Mouse (Mus musculus) stomach, embryonic 16.5 days (tissue): ENCODE results near the gene Rps6kb1. TPM values are rescaled to one million over a fixed set of nuclear protein-coding genes. Genes with fewer than 3 reads are reported as not detected.
A peak's percentile ranks its signal among the peaks of the same experiment; 100 is the strongest.
"Not testable (repeated sequence)": the region's sequence is repeated elsewhere in the genome, so short reads cannot be mapped to it uniquely, and the experiment has no call there.

Source experiments
- ATAC-seq: fragments of 200-750 bp; cut with Nextera tagmentation; 2 replicates; pipeline ENCODE4 v1.8.0; 2017; ENCODE audit warnings: moderate number of reproducible peaks, moderate TSS enrichment; ENCODE audit not compliant: insufficient read depth, low FRiP score
- H3K27ac ChIP-seq: fragments of 300-500 bp; sonication (generic); 2 replicates; pipeline ENCODE4 v1.5.1; 2014; ENCODE audit warnings: low read length
- H3K27me3 ChIP-seq: fragments of 300-500 bp; sonication (generic); 2 replicates; pipeline ENCODE4 v1.6.1; 2014; ENCODE audit warnings: low read length, control low read depth, mixed read lengths; ENCODE audit not compliant: control insufficient read depth, insufficient read depth
- H3K36me3 ChIP-seq: fragments of 300-500 bp; sonication (generic); 2 replicates; pipeline ENCODE4 v1.6.1; 2014; ENCODE audit warnings: low read length; ENCODE audit not compliant: control insufficient read depth, insufficient read depth
- H3K4me1 ChIP-seq: fragments of 300-500 bp; sonication (generic); 2 replicates; pipeline ENCODE4 v1.6.1; 2014; ENCODE audit warnings: low read length, control low read depth, mixed read lengths; ENCODE audit not compliant: control insufficient read depth, insufficient read depth
- H3K4me2 ChIP-seq: fragments of 300-500 bp; sonication (generic); 2 replicates; pipeline ENCODE4 v1.6.1; 2014; ENCODE audit warnings: low read depth, low read length, mixed read lengths
- H3K4me3 ChIP-seq: fragments of 300-500 bp; sonication (generic); replicated peaks from 2 replicates; pipeline ENCODE4 v1.5.1; 2014; ENCODE audit warnings: mild to moderate bottlenecking, low read length
- H3K9ac ChIP-seq: fragments of 300-500 bp; sonication (generic); 2 replicates; pipeline ENCODE4 v1.6.1; 2014; ENCODE audit warnings: low read length
- H3K9me3 ChIP-seq: fragments of 300-500 bp; sonication (generic); replicated peaks from 2 replicates; pipeline ENCODE4 v1.6.1; 2016; ENCODE audit warnings: low read length, control low read depth; ENCODE audit not compliant: control insufficient read depth
- WGBS: fragments of 180-500 bp; shearing (Covaris S2); extraction: QIAGEN DNeasy Blood & Tissue Kit; methylation state at CpG from one replicate; pipeline ENCODE4 v1.1.7; 2014; 5-methylcytosine and 5-hydroxymethylcytosine counted together
- polyA plus RNA-seq: library from polyadenylated mRNA; unstranded; fragments of >200 nt; fragmentation: Nextera tagmentation; extraction: Ambion mirVana; gene quantifications from 2 replicates; pipeline ENCODE4 v1.2.1, GENCODE M21; 2015

The Rps6kb1 gene
- polyA plus RNA-seq, 1 experiment from 2014 or later, result 60.0 TPM

DNA sequence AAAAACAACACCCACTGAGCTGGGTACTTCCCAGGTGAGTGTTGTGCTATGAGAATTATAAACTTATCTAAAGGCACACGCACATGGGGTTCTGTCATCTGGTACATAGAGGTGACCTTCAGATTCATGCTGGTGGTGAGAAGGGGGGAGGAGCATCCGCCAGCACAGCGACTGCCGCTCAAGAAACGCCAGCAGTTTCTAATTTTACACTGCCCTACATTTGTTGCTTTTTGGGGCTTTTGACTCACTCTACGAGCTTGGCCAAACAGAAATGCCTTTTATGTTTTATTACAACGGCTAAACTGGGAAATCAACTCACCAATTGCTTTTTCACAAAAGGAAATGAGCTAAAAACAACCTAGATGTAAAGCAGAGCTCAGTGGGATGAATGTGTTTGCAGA lies 71.8 kb downstream of the Rps6kb1 start:
- no peak for ATAC-seq
- H3K27ac ChIP-seq, result peak overlapping the region; percentile 53
- no peaks in the 10 kb centered on the region for H3K9me3 ChIP-seq
- H3K4me1 ChIP-seq, result peaks cover 8% of the 10 kb centered on the region
- H3K4me2 ChIP-seq, result peak overlapping the region; percentile 54
- H3K4me3 ChIP-seq, result peak overlapping the region; percentile 35
- no peaks in the 10 kb centered on the region for H3K36me3 ChIP-seq
- H3K9ac ChIP-seq, result peak overlapping the region; percentile 59; the same call in 1 of the 2 replicates
- WGBS, result 11% methylated on average over 7 of the region's 7 CpGs
- H3K27me3 ChIP-seq, result no peaks in the 10 kb centered on the region

DNA sequence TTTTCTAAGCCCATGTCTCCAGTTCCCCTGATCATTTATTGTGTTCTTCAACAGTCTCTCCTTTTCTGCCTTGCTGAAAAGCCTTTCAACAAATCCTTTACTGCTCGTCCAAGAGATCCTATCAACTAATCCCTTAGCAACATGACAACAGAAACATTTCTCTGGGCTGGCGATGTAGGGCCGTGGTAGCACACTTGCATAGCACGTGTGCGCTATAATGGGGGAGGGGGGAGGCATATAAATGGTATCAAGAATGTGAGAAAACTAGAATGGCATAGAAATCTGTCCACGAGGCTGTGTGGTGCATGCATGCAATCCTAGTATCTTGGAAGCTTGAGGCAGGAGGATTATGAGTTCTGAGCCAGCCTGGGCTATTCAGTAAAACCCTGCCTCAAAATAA lies 72.8 kb downstream of the Rps6kb1 start:
- WGBS, result 61% methylated on average over 6 of the region's 6 CpGs
- H3K9me3 ChIP-seq, result no peaks in the 10 kb centered on the region
- no peak overlapping the region for H3K4me2 ChIP-seq
- peaks cover 8% of the 10 kb centered on the region for H3K4me1 ChIP-seq
- no peak for ATAC-seq
- H3K27ac ChIP-seq, result no peak overlapping the region
- H3K36me3 ChIP-seq, result no peaks in the 10 kb centered on the region
- H3K9ac ChIP-seq, result no peak overlapping the region
- H3K4me3 ChIP-seq, result no peak overlapping the region
- no peaks in the 10 kb centered on the region for H3K27me3 ChIP-seq

DNA sequence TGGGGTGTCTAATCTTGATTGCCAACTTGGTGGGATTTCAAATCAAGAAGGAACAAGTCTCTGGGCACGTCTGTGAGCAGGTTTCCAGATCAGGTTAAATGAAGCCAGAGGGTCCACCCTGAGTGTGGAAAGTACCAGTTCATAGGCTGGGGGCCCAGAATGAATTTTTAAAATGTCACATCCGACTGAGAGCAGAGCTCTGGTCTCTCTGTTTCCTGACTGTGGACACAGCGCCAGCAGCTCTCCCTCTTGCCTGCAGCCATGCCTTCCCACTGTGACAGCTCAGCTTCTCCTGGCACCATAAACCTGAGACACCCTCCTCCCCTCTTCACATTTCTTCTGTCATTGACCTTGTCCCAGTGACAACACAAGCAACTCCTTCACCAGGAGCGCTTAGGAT lies 75.6 kb downstream of the Rps6kb1 start:
- Histone ChIP-seq H3K4me2 (no peak overlapping the region), H3K9ac (no peak overlapping the region), H3K27ac (no peak overlapping the region), H3K4me1 (peaks cover 8% of the 10 kb centered on the region), H3K27me3 (no peaks in the 10 kb centered on the region), H3K36me3 (no peaks in the 10 kb centered on the region), H3K9me3 (no peaks in the 10 kb centered on the region), H3K4me3 (no peak overlapping the region)
- no peak for ATAC-seq
- 63% methylated on average over 4 of the region's 4 CpGs for WGBS

DNA sequence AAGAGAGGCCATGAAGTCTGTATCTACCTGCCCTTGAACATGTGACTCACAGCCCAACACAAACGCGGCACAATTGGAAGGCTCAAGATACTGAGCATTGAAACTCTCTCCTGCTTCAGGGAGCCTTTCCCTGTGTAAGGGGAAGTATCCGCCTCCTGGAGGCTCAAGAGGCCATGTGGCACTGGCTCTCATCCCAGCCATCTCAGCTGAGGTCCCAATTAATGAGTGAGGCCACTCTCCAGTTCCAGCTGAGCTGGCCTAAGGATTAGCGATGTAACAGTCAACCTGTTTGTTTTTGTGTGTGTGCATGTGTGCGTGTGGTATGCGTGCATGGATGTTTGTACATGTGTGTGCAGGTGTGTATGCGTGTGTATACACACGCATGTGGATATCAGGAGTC lies 76.3 kb downstream of the Rps6kb1 start:
- Histone ChIP-seq H3K36me3 (no peaks in the 10 kb centered on the region), H3K9me3 (no peaks in the 10 kb centered on the region), H3K4me2 (no peak overlapping the region), H3K4me1 (peaks cover 8% of the 10 kb centered on the region), H3K27me3 (no peaks in the 10 kb centered on the region), H3K27ac (no peak overlapping the region), H3K9ac (no peak overlapping the region), H3K4me3 (no peak overlapping the region)
- ATAC-seq, result no peak
- 78% methylated on average over 8 of the region's 8 CpGs for WGBS

DNA sequence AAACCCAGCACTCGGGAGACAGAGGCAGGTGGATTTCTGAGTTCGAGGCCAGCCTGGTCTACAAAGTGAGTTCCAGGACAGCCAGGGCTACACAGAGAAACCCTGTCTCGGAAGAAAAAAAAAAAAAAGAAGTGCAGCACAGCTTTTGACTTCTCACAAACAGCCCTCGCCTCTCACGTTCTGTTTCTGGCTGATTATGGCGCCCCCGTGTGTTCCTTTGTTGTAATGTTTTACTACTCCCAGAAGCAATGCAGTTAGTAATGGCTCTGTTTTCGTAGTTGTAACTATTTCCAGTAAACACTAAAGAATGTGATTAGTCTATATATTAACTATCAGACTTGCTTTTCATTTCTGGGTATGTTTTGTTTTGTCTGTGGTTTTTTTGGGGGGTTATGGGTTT lies 80.3 kb downstream of the Rps6kb1 start:
- H3K27ac ChIP-seq, H3K4me2 ChIP-seq, H3K4me3 ChIP-seq, H3K27me3 ChIP-seq, H3K4me1 ChIP-seq, H3K36me3 ChIP-seq, H3K9ac ChIP-seq, ATAC-seq, H3K9me3 ChIP-seq: not testable (repeated sequence)
- 14% methylated on average over 8 of the region's 8 CpGs for WGBS

DNA sequence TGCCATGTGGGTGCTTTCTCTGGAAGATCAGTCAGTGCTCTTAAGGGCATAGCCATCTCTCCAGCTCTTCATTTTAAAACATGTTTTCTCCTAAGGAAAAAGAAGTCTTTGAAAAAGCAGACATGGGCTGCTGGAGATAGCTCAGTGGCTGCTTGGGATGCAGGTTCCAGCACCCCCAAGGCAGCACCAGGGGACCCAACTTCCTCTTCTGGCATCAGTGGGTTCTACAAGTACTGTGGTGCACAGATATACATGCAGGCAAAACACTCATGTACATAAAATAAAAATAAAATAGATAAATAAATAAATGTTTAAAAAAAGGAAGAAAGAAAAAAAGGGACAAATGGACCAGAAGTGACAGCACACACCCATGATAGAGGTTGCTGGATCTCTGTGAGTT lies 82.0 kb downstream of the Rps6kb1 start:
- no peak overlapping the region for H3K4me2 ChIP-seq
- ATAC-seq, result no peak
- H3K27me3 ChIP-seq, result no peaks in the 10 kb centered on the region

DNA sequence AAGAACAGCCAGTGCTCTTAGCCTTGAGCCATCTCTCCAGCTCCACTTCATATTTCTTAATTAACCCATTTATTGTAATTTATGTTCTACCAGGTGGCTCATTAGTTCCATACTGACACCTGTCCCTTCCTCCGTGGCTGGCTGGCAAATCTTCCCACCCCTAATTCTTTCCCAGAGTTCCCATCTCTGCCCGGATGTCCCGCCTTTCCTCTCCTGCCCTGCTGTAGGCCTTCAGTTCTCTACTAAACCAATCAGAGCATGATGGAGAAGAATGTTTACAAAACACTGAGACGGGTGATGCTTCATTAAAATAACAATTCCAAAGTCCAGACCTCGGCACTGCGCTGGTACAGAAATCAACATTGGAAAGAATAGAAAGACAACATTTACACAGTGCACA lies 85.7 kb downstream of the Rps6kb1 start:
- Histone ChIP-seq H3K9ac (no peak overlapping the region), H3K9me3 (no peaks in the 10 kb centered on the region), H3K4me2 (no peak overlapping the region), H3K4me3 (no peak overlapping the region), H3K27ac (no peak overlapping the region), H3K27me3 (no peaks in the 10 kb centered on the region), H3K4me1 (no peaks in the 10 kb centered on the region), H3K36me3 (no peaks in the 10 kb centered on the region)
- WGBS, result 82% methylated on average over 6 of the region's 6 CpGs
- ATAC-seq, result no peak

More for the DNA sequence above, 82.0 kb downstream of the Rps6kb1 start:
- Histone ChIP-seq H3K9ac (no peak overlapping the region), H3K9me3 (no peaks in the 10 kb centered on the region), H3K36me3 (no peaks in the 10 kb centered on the region), H3K4me1 (no peaks in the 10 kb centered on the region), H3K4me3 (no peak overlapping the region), H3K27ac (no peak overlapping the region)

DNA sequence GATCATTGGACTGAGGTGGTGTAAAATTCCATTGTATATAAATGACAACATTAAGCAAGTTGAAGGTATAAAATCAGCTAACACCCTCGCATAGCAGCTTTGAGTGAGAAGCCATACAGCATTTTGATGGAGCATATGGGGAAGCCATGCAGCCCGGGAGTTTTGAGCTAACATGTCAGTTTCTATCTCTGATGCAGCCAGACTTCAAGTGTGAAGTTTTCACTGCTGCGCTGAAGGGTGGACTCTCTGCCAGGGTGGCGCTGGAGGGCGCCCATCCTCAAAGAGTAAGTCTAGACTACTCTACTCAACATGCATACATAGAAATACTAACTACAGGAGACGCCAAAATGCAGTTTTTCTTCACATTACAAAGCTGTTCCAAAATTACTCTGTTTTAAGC lies 87.1 kb downstream of the Rps6kb1 start:
- no peaks in the 10 kb centered on the region for H3K27me3 ChIP-seq
- H3K4me3 ChIP-seq, result no peak overlapping the region
- no peak overlapping the region for H3K4me2 ChIP-seq
- ATAC-seq, result no peak
- WGBS, result 78% methylated on average over 6 of the region's 6 CpGs
- H3K9me3 ChIP-seq, result no peaks in the 10 kb centered on the region
- no peak overlapping the region for H3K9ac ChIP-seq
- H3K36me3 ChIP-seq, result no peaks in the 10 kb centered on the region
- H3K27ac ChIP-seq, result no peak overlapping the region
- H3K4me1 ChIP-seq, result no peaks in the 10 kb centered on the region

DNA sequence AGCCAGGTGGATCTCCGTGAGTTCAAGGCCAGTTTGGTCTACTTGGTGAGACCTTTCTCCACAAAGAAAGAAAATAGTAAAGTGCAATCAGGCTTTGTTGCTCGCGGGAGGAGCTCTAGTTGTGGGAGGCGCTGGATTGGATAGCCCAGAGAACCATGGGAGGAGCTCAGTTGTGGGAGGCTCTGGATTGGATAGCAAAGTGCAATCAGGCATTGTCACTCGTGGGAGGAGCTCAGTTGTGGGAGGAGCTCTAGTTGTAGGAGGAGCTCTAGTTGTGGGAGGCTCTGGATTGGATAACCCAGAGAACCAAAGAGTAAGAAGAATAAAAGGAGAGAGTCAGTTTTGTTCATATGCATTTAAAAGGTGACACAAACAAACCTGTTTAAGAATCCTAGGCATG lies 90.6 kb downstream of the Rps6kb1 start:
- WGBS, result 89% methylated on average over 5 of the region's 5 CpGs
- Histone ChIP-seq H3K4me1 (no peaks in the 10 kb centered on the region), H3K27ac (no peak overlapping the region), H3K27me3 (no peaks in the 10 kb centered on the region), H3K9me3 (no peaks in the 10 kb centered on the region), H3K4me3 (no peak overlapping the region), H3K4me2 (no peak overlapping the region), H3K9ac (no peak overlapping the region), H3K36me3 (no peaks in the 10 kb centered on the region)
- no peak for ATAC-seq
